Mouse (Mus musculus): ENCODE measurements around the gene Fars2.

Gene Fars2

DNA sequence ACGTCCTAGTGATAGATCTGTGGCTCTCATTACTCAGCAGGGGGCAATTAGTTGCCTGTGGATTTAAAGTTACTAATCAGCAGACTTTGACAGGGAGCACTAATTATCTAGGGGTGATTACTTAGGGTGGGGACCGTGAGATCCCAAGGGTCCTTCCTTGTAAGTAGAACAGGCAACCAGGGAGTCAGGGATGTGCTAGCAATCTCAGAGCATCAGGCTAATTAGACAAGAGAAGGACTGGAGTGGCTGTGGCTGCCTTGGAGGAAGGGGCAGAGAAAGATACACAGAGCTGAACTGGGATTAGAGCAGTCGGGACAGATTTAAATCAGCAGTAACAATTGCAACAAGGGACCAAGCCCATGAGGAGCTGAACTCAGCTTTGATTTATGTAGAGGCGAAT lies 471.9 kb downstream of the Fars2 start:
- no peak for DNase-seq

DNA sequence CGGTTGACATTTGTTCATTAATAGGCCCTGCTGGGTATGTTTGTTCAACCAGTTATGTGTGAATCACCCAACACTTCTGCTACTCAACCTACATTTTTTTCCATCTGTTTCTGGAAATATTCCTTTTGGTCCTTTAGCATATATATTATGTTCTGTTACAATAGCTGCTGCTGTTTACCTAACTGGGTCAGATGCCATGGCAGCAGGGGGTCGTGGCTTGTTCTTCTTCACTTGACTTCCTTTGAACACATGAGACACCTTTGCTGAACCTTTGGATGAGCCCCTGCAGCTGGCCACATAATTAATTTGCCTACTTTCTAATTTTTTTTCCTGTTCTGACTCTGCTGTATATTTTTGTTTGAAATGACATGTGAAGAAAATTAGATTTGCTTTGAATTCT lies 475.1 kb downstream of the Fars2 start:
- no peak for DNase-seq

DNA sequence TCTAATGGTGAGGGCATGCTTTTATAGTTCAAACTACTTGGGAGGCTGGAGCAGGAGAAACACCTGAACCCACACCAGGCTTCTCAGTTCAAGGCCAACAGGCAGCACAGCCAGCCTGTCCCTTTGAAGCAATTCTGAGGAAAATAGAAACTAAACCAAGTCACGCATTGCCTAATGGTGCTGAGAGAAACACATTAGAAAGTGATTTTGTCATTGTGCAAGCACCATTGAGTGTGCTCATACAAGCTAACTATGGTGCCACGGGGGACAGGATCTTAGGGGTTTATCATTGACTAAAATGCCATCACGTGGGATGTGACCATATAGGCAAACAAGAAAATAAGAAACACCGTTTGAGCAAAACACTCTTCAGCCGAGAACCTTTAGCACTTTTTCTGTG lies 489.5 kb downstream of the Fars2 start:
- no peak for DNase-seq

DNA sequence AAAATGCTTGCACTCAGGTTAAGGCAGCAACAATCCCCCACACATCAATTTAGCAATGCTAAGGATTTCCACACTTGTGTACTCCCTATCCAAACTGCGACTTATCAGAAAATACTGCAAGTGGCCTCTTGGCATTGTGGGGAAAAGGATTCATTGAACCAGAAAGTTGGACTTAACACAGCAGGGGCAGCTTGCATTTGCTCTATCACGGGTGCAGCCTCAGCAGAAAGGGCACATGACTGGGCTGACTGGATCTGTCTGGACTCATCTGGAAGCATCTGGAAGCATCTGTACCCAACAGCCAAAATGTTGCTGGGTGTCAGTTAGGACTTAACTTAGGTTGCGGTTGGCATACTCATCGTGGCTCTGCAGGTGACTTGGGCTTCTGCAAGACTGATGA lies 490.7 kb downstream of the Fars2 start:
- no peak for DNase-seq

DNA sequence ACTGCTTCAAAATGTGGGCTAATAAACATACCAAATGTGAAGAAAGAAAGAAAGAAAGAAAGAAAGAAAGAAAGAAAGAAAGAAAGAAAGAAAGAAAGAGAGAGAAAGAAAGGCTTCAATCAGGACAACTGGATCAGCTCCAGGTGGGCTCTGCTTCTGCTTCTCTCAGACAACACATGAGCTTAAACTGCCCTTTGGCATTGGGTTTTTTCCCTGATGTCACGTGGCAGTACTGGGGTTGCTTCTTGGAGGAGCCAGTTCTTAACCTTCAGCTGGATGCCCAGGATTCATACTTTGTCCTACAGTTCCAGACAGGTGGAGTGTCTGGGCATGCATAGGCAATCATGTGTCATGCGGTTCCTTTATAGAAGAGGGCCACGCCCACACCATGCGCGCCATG lies 493.2 kb downstream of the Fars2 start:
- DNase-seq: no peak

DNA sequence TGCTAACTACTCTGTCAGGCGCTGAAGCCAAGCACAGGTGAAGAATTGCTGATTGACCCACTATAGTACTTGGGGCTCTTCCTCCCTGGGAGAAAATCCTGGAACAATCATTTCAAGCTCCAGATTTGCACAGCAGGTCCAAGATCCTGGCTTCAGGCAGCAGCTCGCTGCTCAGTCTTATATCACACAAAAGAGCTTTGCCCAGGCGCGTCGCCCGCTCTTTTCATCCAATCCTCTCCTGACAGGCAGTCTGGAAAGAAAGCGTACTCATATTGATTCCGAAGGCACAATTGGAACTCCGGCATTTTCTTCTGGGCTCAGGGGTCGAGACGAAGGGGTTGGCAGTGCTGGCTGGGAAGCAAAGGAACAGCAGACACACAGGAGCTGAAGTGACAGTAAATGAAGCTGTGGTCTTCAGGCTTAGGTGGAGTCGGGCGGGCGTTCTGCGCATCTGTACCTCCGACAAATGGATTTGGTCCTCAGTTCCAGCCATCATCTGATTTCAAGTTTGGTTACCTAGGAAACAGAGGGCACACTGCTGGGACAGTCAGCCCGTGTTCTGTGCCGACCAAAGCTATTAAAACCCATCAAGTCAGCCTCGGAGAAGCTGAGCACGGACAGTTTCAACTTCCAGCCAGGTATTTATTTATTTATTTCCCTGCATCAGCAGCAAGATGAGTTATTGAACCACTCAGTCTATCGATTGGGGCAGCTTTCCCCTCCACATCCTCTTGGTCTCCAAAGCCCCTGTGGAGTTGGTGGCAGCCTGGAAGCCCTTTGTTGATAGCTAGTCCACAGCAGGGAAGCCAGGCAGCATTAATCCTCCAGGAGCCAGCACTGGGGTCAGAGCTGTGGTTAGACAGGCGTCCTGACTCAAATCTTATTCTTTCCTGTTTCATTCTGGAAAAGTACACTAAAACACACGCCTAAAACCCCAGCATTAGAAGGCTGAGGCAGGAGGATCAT lies 495.9 kb downstream of the Fars2 start:
- DNase-seq: peak; percentile 48

DNA sequence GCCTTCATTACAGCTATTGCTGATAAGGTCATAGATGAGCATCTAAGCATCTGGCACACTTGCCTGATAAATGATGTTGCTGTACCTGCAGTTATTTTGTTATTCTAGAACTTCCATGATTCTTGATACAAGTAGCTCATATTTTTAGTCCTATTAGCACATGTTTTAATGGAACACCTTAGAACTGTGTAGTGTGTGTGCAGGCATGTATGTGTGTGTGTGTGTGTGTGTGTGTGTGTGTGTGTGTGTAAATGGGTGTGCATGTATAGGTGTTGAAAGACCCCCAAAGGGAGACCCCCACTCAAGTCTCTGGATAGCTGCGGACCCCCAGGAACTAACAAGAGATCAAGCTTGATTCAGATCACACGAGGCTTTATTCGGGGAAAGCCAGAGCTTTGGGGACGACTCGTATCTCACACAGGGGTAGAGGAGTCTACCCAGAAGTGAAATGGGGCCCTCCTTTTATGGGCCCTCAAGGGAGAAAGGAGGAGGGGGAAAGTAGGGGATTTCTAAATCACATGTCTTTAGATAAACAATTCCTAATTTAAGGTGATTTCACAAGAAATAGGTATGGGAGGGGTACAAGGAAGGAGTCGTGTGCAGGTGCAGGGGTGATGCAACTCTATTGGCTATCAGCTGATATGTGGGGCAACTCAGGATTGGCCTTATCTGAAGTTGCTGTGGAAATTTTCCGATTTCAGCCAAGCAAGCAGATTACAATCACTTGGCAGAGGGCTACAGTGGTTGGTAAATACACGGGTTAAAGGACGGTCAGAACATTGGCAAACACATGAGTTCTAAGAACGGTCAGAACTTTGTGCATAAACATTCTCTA lies 503.5 kb downstream of the Fars2 start:
- DNase-seq: no peak

DNA sequence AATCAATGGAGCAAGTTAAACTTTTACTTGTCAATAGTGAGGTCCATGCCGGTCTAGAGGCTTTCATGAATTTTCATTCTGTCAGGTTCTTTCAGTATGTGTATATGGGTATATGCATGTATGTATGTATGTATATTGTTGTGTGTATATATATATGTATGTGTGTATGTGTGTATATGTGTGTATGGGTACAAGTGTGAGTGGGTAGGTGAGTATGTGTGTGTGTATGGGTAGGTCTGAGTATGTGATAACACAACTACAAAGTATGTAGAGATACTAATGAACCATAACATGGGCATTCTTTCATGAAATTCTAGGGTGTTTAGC lies 504.1 kb downstream of the Fars2 start:
- DNase-seq: no peak

DNA sequence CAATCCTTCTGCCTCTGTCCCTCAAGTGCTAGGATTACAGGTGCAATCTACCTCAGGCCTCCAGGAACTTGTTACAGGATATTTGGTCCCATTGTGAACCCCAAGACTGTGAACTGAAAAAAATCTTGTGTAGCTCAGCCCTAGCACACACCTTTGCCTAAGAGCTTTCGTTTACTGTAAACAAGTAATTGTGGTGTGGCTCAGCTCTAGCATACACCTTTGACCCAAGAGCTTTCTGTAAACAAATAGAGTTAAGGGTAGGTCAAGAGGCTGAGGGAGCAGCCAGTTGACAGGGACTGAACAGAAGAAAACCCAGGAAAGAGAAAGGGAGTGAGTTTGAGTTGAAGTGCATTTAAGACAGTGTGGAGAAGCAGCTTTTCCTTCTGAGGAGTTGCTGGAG lies 506.3 kb downstream of the Fars2 start:
- no peak for DNase-seq

DNA sequence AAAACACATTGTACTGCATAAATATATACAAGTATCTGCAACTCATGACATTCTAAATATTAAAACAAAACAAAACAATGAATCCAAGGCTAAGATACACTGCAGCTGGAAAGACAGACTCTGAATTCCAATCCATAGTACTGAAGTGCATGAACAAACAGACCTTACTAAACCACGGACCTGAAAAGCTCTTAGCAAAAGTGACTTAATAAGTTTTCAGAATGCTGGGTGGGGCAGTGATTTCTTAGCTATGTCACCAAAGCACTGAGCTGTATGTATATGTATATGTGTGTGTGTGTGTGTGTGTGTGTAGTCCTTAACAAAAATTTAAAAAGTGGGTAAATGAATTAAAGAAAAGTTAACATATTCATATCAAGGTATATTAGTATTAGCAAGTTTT lies 511.9 kb downstream of the Fars2 start:
- DNase-seq: no peak

DNA sequence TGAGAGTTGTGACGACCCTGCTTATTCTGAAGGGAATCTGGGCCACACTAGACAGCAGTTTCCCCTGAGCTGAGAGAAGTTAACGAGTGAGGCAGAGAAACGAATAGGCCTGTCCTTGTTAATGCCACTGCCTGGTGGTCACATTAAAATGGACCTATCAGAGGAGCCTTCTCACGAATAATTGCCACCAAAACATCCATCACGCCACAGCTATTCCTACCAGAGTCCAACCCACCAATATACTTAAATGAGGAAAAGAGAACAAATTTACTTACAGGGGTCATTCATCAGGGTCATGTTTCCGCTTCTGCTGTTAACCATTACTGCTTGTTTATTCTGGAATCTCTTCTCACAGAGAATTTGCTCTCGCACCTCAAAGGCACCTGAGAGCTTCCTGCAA lies 531.0 kb downstream of the Fars2 start:
- DNase-seq: no peak

DNA sequence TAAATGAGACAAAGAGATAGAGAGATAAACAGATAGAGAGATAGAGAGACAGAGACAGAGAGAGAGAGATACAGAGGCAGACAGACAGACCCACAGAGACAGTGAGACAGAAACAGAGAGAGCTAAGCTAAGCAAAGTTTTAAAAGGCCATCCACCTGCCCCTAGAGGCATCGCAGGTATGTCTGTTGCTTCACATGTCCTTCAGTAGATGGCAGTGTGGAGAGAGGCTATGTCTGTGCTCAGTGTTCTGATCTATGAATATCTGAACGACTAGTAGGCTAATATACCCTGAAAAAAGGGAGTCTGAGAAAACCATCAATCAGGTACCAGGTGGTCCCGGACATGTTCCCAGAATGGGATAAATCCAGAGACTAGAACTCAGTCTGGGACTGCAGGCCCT lies 537.0 kb downstream of the Fars2 start:
- no peak for DNase-seq

DNA sequence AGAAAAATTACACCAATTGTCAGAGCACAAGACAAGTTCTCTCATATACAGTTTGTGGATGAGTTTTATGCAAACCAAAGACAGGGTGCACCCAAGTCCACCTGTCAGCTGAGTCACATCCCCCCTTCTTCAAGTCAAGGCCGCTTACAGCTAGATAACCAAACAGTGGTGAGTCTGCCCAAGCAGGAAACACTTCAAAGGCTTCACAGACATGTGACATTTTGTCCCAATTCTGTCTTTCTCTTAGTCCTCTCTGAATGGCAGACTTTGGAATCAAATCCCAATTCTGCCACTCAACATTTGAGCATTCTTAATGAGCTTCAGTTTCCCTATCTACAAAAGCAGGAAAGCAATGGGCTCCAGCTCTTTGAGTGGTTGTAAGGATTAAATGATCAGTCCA lies 562.1 kb downstream of the Fars2 start:
- DNase-seq: no peak

DNA sequence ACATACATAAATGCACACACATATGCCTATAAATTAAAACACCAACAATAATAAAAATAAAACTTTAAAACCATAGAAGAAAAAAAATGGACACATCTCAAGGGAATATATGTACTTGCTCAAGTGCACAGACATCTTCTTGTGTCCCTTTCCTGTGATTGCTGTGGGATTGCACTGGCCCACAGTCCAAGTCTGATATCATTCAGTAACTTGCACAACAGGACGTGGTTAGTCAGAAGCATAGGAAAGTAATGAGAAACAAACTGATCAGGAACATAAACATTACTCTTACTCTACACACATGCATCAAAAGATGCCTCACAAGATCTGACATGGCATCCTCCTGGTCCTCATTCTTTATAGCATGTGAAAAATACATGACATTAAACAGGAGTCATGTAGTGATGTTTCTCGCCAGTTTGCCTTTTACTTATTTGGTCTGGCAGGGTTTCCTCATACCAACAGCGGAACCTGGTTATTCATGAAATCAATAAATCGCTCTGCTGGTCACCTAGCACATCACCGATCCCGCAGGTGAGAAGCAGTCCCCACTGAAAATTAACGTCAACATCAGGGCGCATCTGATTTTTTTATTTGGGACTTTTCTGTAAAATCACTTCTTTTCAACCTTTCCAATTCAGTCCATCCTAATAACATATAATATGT lies 563.6 kb downstream of the Fars2 start:
- no peak for DNase-seq

DNA sequence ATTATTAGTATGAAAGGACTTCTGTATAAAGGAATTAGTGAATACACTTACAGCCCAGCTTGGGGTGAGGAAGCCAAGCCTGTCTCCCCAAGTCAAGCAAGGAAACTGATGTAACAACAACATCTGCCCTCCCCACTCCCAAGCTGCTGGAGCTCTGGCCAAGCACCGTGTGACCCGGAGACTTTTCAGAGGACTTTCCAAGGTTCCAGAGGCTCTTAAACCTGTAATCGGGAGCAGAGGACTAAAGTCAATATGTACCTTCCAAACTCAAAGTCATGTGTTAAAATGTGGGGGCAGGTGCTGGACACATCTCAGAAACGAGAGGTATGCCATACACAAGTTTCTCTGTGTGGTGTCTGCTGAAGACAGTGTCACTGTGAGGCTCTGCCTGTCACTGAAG lies 566.4 kb downstream of the Fars2 start:
- no peak for DNase-seq

DNA sequence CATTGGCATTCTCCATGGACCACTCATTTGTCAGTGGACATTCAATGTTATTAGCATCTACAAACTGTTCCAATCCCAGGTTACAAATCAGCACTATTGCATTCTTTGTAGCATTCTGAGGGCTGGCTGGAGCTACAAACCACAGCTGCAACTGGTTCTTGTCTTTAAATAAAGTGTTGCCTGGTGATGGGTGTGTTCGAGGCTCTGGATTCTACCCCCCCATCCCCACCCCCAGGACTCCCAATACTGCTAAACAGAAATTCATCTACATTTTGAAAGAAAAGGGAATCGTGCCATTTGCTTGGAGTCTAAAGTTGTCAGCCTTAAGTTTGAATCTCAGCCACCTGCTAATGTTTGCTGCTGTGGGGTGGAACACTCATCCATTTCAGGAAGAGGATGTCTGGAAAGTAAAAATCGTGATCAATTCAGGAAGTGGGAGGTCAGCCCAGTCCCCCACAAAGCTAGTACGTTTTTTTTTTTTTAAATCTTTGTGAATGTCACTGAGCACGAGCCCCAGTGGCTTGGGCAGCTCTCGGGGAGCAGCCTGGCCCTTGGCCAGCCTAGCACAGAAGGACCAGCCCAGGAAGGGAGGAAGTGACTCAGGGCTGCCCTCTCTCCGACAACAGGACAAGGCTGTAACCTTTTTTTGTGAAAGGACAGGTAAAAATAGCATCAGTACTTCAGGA lies 578.4 kb downstream of the Fars2 start:
- peak; percentile 30 for DNase-seq

DNA sequence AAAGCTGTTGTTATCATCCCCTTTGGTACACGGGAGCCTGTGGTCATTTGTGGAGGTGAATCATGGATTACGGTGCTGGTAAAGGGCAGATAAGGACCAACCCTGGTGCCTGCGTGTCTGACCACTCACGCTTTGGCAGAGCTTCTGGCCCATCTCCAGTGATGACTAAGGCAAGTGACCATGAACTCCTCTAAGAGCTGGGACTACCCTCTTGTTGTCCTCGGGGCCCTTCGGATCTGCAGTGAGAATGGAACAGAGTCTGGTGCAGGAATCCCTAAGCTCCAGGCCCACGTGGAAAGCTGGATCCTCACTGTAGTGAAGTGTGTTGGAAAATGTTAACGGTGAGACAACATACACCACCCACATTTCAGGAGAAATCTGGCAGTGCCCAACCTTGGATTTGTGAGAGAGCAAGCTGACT lies 579.1 kb downstream of the Fars2 start:
- peak; percentile 50 for DNase-seq

DNA sequence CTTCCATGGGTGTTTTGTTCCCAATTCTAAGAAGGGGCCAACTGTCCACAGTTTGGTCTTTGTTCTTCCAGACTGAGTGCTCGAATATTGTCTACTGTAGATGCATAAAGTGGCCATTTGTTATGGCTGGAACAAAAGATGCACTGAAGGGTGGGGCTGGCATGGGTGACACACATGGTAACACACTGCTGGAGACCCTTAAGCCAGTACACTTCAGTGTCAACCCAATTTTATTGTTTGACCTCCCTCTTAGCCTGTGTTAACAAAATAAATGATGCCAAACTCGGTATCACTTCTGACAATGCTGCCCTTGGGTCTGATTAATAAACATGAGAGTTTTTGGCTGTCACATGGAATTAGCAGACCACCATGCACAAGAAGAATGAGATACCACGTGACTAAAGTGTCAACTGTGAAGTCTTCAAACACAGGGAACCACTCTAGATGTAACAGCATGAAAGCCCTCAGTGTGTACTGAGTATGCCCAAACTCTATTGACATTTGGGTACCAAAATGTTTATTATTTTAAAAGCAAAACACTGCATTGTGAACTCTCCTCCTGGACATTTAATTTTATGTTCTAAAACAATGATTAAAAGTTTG lies 590.0 kb downstream of the Fars2 start:
- DNase-seq: no peak

DNA sequence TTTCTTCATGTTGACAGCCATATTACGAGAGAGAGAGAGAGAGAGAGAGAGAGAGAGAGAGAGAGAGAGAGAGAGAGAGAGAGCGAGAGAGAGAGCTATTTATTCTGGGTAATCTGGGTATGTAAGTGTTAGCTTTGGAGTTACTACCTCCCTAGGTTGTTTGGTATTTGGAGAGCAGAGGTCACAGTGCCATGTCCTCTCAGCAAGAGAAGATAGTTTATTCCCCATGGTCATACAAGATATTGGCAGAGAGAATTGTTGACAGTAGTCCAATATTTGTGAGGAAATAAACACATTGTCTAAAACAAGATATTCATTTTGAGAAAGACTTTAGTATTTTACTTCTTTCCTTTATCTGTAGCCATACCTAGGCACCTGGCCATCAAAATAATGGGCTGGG lies 596.9 kb downstream of the Fars2 start:
- no peak for DNase-seq

DNA sequence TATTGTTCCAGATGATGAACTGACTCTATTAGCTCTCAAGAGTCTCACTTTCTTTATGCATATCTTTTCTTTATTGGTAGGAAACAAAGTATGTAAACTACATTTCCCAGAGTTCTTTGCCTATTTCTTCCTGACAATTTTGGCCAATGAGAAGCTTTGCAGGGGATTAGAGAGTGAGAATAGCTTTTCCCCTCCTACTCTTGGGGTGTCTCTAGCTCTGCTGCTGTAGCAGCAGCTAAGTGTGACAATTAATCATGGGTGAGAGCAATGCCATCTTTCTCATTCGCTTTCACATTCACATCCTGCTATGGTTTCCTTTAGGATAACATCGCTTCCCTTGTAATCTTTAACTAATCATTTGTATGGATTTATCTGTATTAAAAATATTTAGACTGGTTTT lies 599.5 kb downstream of the Fars2 start:
- DNase-seq: no peak

DNA sequence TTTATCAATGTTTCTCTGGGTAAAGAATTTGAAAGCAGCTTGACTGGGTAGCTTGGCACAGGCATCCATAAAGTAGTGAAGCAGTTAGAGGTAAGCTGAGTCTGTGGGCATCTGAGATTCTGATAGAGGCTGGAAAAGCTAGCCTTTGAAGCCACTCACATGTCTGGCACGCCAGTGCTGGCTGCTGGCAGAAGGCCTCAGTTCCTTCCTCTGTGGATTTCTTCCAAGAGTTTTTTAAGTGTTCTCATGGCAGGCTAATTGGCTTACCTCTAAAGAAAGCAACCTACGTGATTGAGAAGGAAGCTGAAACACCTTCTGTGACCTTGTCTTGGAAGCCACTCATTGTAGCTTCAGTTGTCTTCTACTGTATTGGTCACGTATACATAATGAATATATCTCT lies 600.2 kb downstream of the Fars2 start:
- DNase-seq: no peak

DNA sequence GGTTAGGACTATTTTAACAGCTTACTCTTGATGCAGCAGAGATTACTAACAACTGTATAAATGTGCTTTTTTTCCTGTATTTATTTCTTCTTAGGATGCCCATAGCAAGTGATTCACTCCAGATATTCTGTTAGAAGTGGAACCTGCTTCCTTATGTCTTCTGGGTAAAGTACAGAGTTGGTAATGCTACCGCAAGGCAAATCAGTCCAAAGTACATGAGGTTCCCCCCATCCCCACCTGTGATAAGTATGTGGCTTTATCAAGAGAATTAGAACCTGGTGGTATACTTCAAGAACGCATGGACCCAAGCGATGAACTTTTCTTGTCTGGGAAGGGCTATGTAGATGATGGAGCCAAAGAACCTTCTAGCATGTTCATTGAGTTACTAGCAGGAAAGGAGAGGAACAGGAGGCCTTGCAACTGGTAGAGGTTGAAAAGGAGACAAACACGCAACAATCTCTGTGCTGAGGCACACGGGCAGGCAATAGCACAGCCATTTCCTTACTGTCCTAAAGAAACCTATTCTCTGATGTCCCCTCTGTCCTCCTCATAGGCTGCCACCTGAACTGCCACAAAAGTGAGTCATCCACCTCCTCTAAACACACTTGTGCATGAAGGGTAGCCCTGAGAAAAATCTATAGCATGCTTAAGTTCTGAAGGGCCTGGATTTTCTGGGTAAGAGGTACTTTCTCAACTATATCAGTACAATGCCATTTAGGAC lies 603.2 kb downstream of the Fars2 start:
- DNase-seq: no peak
